Mouse (Mus musculus) lung, adult 2 months (tissue): Measurements from ENCODE around the gene Wnk2.

ENCODE experiments used
- CTCF ChIP-seq: fragments of 200-500 bp; IDR thresholded peaks from 2 replicates; pipeline ENCODE4 v1.5.1; 2011; ENCODE audit warnings: mild to moderate bottlenecking, low read length, control low read depth; ENCODE audit not compliant: insufficient read depth
- POLR2A ChIP-seq: fragments of 200-500 bp; IDR thresholded peaks from 2 replicates; pipeline ENCODE4 v1.6.1; 2011; ENCODE audit warnings: low read depth, mild to moderate bottlenecking, control low read depth, low read length, borderline replicate concordance; ENCODE audit errors: extremely low read depth

GRCm38 (mm10) chr13:49131342-49131855 lies 16.4 kb downstream of the Wnk2 start:
- TF ChIP-seq POLR2A (no peak), CTCF (no peak)
